Mouse (Mus musculus) right cerebral cortex, adult 2 months (tissue): ENCODE measurements around the gene Pnkp.
A peak's percentile ranks its signal among the peaks of the same experiment; 100 is the strongest.

ENCODE experiments used
- DNase-seq, 2 experiments: peaks; one replicate each; pipeline ENCODE4 v3.0.0; 2021 to 2022; ENCODE audit warnings: low spot score in 2 of 2

Pnkp gene

GRCm38 (mm10) chr7:44826771-44827170, 30.2 kb upstream of the Pnkp start:
- DNase-seq = no peak

GRCm38 (mm10) chr7:44828706-44829105, 28.2 kb upstream of the Pnkp start:
- DNase-seq = no peak

- no peak for DNase-seq
These were observed 24.2 kb upstream of the Pnkp start for GRCm38 (mm10) chr7:44832763-44833162.

DNA sequence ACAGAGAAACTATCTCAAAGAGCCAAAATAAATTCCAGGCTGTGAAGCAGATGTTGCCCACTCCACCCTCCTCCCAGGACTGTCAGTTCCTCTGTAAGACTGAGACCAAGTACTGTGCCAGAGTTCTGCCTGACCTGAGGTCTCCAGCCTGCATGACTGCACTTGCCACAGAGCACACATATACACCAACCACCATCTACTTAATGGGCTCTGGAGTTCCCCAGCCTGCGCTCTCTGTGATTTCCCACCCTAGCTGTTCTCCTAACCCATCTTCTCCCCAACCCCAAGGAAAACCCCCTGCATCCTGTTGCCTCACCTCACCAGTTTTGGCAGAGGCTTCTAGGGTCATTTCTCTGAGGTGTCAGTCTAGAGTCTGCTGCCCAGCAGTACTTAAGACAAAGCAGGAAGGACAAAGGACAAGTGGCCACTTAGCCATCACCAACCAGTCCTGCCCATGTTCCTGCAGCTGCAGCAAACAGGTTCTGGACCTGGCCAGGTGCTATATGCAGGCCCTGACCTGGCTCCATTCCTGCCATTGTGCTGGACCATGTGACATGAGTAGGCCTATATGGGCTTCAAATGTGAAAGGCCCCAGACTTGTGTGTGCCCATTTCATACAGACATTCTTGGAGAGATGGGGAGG, 21.4 kb upstream of the Pnkp start:
- no peak for DNase-seq

DNA sequence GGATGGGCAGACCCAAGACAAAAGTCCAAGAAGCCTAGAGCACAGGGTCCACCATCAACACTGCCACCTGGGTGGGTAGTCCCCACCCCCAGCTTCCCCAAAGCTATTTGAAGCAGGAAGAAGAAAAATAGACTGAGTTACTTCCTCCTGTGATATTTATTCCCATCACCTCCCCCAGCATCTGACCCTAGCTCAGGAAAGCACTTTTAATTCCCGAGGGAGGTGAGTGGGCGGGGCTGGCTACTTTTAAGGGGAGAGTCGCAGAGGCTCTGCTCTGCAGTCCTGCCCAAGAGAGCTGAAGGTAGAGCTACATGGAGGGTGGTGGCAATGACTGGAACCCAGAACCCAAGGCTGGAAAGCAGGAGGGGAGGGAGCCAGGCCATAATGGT, 20.9 kb upstream of the Pnkp start:
- DNase-seq = no peak

- DNase-seq = no peak
These were observed 20.4 kb upstream of the Pnkp start for GRCm38 (mm10) chr7:44836423-44837053.

GRCm38 (mm10) chr7:44838073-44838472, 18.9 kb upstream of the Pnkp start:
- DNase-seq = no peak

- DNase-seq = no peak
These were observed 17.8 kb upstream of the Pnkp start for GRCm38 (mm10) chr7:44839171-44839490.

DNA sequence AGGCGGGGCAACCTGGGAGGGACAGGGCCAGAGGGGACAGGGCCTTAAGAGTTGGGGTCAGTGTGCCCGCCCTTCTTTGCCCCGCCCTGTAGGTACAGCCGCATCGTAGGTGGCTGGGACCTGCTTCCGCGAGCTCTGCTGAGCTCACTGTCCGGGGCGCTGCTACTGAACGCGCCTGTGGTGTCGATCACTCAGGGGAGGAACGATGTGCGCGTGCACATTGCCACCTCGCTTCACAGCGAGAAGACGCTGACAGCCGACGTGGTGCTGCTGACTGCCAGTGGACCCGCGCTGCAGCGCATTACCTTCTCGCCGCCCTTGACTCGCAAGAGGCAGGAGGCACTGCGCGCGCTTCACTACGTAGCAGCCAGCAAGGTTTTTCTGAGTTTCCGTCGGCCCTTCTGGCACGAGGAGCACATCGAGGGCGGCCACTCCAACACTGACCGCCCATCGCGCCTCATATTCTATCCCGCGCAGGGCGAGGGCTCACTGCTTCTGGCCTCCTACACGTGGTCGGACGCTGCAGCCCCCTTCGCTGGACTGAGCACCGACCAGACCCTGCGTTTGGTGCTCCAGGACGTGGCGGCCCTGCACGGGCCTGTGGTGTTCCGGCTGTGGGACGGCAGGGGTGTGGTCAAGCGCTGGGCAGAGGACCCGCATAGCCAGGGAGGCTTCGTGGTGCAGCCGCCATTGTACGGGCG, 17.3 kb upstream of the Pnkp start:
- peak; percentile 61 to 65 for DNase-seq

GRCm38 (mm10) chr7:44840426-44840825, 16.5 kb upstream of the Pnkp start:
- DNase-seq = no peak

- DNase-seq = no peak
These were observed 15.0 kb upstream of the Pnkp start for GRCm38 (mm10) chr7:44841825-44842463.

DNA sequence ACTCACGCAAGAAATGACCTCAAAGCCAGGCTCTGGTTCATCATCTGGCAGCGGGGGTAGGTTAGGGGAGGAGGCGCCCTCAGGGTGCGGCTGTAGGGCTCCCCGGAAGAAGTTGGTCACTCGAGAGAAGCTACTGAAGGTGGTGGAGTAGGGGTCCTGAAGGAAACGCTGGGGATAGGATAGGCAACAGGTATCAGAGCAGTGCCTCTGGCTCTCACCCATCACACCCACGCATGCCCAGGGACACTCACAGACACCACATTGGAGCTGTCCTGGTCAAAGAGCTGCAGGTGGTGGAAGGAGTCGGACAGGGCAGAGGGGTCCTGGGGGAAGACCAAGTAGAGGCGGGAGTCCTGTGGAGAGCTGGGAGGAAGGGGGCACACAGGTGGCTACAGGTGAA, 11.9 kb upstream of the Pnkp start:
- DNase-seq = no peak

DNA sequence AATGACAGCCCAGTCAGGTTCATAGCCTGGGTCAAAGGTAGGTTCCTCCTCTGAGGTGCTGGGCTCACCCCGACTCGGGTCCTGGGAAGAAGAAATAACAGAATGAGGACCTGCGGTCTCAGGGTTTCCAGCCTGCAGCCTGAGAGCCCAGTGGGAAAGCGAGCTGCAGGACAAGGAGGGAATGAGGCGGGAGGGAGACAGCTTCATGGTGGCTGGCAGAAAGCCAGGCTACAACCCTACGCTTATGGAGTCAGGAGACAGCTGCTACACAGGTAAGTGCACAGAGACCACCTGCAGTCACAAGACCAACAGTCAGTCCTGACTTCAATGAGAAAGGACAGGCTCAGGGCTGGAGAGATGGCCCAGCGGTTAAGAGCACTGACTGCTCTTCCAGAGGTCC, 10.1 kb upstream of the Pnkp start:
- no peak for DNase-seq

DNA sequence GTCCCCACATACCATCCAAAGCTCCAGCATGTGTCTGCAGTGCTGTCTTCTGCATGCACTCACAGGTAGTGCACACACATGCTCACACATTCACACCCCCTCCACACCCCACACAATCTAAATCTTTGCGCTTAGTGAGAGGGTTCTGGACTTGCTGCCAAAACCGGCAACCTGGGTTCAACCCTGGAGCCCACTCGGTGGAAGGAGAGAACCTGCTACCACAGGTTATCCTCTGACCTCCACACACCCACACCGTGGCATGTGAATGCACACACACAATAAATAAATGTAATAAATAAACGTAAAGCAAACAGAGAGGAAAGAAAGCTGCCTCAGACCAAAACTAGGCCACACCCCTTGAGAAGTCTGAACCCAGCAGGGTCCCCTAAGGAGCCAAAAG, 9.2 kb upstream of the Pnkp start:
- peak in 1 of 2 experiments; percentile 10 for DNase-seq

- DNase-seq = peak; percentile 99 to 100
These were observed 8.2 kb upstream of the Pnkp start, which contains the start of the genes Akt1s1 and Tbc1d17 for GRCm38 (mm10) chr7:44848561-44849415. Akt1s1 (plus strand) TSS chr7:44848991. Tbc1d17 (minus strand) TSS chr7:44849079.

DNA sequence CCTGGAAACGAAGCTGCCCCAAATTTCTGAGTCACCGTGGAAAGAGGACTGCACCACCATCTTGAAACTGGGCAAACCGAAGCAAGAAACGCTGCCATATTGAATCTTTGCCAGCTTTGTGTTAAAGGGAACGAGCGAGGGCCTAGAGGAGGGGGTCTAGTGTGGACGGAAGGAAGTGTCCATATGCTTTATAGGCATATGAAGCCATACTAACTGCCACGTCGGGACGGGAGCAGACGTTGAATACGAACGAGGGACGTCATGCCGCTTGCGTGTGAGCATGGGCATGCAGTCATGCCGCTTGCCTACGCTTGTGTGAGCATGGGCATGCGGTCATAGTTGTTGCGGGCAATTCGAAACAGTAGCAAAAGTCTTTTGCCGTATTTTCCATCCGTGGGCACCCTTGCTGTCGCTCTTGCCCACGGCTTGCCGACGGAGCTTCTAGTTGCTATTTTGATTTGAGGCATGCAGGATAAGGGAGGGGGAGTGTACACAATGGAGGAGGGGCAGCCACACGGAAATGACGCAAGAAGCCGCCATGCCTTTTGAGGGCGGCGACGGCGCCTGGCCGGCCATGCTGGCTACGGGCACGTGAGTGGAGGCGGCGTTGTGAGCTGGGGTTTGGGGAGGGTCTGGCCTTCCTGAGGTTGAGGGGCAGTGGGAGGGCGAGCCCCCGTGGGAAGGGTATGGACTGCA, 7.4 kb upstream of the Pnkp start:
- DNase-seq = peak; percentile 89 to 93

DNA sequence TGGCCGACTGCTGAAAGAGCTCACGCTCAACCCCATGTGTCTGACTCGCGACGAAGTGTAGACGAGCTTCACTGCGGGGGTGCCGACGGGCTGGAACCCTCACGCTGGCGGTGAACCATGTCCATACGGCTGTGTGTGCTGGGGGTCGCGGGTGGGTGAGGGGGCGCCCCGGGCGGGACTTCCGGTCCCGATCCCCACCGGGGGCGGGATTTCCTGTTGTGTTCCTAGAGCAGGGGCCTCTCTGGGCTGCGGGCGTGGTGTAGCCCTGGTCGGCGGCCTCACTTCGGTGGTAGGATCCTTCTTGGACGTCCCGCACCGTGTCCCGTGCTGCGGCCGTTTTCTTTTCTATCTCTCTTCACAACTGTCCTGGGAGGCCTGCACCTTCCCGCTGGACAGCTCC, 6.8 kb upstream of the Pnkp start:
- DNase-seq = peak; percentile 64 to 73

DNA sequence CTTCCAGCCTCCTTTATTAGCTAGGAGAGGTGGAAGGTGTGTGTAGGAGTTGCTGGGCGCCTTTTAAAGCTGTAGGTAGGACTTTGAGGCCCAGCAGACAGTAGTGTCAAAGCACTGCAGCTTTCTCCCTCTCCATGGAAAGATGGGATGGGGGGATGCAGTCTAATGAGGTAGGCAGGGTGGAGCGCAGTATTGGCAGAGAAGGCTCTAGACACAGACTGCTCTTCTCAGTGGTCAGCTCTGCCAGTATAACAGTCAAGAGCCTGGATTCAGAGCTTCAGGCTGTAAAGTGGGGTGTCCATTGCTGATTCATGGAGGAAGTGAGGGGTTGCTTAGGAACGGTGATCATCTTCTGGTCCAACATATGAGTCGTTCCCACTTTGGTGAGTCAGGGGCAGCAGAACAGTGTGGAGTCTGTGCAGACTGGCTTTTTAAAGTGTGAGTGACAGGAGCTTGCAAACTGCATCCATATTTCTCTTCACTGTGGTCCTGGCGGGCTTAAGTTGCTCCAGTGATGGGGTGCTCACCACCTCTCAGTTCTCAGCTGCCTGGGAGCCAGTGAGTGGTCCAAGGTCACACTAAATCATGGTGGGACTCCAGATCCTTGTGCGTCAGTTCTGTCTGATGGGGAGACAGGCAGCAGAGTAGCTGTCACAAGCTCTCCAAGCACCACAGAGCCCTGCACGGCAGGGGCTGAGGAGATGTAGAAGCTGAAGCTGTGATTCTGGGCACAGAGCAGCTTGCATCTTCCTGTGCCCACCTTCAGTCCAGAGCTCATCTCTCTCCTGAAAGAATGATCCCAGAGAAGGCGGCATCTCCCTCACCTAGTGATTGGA, 5.9 kb upstream of the Pnkp start:
- peak in 1 of 2 experiments; percentile 10 for DNase-seq

DNA sequence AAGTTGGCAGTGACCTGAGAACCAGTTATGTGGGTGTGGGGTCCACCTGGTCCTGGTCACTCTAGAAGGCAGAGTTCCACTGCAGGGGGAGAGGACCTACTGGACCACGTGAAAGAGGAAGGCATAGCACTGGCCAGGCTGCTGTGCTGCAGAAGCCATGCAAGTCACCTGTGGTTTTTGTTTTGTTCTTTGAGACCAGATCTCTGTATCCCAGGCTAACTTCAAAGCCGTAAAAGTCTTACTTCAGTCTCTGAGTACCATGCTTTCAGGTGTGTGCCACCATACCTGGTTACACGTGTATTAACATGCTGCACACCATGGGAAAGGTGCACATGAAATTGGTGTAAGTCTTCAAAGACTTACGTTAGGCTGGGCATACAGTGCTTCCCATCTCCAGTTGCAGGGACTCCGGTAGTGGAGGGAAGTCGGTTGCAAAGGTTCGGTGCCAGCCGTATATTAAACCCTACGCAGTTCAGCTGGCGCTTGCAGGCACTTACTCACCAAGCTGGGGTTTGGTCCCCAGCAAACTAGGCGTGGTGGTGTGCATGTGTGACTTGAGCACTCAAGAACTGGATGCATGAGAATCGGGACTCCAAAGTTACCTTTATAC, 5.2 kb upstream of the Pnkp start:
- DNase-seq = no peak
